Mouse (Mus musculus): ENCODE results near the gene Phf21a. TPM values are rescaled to one million over a fixed set of nuclear protein-coding genes. Genes with fewer than 3 reads are reported as not detected.
A peak's percentile ranks its signal among the peaks of the same experiment; 100 is the strongest.

The Phf21a gene
- polyA plus RNA-seq, 1 experiment from 2014 or later, result 8.9 TPM

- no peak for DNase-seq (ENCODE audit: low spot score)
Observed at GRCm38 (mm10) chr2:92291526-92291925, 198.6 kb downstream of the Phf21a start.

GRCm38 (mm10) chr2:92296402-92296801 lies 203.5 kb downstream of the Phf21a start:
- DNase-seq (ENCODE audit: low spot score), result peak; percentile 82

GRCm38 (mm10) chr2:92299896-92300295 lies 207.0 kb downstream of the Phf21a start:
- DNase-seq (ENCODE audit: low spot score), result no peak

GRCm38 (mm10) chr2:92301849-92302607 lies 209.1 kb downstream of the Phf21a start:
- DNase-seq (ENCODE audit: low spot score), result no peak

- DNase-seq (ENCODE audit: low spot score), result no peak
Observed at GRCm38 (mm10) chr2:92312542-92312941, 219.6 kb downstream of the Phf21a start.

DNA sequence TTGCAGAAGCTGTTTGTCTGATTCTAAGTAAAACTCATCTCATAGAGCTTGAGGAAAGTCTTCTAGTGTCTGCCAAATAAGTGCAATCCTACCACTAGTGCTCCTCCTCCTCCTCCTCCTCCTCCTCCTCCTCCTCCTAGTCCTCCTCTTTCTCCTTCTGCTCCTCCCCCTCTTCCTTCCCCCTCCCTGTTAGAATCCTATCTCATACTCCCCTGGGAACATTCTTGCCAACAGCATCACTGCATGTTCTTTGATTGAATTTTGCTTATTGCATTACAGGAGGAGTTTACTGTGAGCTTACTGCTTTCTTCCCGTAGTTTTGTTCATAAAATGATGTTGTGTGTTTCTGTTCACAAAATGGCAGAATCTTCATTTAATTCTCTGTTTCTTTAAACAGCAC lies 221.1 kb downstream of the Phf21a start:
- no peak for DNase-seq (ENCODE audit: low spot score)

DNA sequence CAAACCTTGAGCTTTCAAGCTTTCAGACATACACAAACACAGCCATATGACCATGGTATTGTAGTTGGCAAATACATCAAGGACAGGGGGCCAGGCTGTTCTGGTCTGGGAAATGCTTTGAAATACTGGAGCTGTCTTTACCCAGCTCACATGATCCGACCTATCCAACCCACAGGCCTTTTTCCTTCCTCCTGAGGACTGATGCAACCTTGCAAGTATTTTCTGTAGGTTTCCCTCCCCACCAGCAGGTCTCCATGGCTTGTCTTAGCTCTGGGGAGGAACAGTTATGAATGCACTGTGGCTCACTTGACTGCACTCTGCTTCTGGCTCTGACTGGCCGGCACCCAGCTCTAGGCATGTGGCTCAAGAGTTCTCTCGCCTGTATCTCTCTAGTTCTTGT lies 223.7 kb downstream of the Phf21a start:
- no peak for DNase-seq (ENCODE audit: low spot score)

DNA sequence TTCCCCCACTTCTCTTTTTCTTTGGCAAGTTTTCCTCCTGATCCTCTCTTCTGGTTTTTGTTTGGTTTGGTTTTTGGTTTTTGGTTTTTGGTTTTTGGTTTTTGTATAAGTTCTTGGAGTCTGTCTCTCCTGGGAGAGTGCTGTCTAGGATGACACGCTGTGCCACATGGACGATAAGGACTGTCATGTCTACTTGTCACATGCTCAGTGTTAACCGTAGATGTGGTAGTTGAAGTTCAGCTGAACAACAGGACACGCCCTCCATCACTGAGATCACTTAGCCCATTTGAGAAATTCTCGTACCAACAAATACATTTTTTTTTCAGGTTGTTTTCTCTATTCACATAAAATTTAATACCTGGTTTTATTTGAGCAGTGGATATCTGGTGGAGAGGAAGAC lies 224.3 kb downstream of the Phf21a start:
- DNase-seq (ENCODE audit: low spot score), result no peak

- peak; percentile 15 for DNase-seq (ENCODE audit: low spot score)
Observed at GRCm38 (mm10) chr2:92322669-92323068, 229.8 kb downstream of the Phf21a start.

GRCm38 (mm10) chr2:92325676-92326075 lies 232.8 kb downstream of the Phf21a start:
- no peak for DNase-seq (ENCODE audit: low spot score)

DNA sequence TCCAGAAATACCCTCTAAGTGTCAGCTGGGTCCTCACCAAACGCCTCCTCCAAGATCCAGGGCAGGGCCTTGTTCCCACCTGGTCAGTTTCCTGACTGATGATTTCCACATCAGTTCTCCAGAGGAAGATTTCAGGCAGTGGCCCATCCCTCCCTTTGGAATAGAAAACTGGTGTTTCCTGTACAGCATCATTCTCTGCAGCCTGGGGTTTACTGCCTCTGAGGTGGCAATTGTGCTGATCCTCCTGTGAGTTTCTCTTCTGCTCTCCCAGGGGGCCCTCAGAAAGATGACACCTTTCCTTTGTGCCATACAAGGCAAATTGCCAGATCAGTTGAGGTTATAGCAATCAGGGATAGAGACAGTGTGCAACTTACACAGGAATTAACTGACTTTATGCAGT lies 233.3 kb downstream of the Phf21a start:
- no peak for DNase-seq (ENCODE audit: low spot score)

DNA sequence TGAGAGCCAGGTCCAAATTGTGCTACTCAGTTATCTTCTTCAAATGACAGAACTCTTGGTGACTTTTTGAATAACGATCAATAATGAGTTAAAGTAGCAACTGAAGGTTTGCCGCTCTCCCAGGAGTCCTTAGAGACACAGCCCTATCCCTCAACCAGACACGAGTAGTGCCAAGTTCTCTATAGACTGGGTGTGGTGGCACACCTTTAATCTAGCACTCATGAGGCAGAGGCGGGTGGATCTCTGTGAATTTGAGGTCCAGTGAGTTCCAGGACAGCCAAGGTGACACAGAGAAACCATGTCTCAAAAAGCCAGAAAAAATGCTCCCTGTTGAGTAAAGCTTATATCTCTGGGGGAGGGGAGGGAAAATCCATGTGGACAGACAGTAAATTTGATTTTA lies 234.7 kb downstream of the Phf21a start:
- DNase-seq (ENCODE audit: low spot score), result no peak

DNA sequence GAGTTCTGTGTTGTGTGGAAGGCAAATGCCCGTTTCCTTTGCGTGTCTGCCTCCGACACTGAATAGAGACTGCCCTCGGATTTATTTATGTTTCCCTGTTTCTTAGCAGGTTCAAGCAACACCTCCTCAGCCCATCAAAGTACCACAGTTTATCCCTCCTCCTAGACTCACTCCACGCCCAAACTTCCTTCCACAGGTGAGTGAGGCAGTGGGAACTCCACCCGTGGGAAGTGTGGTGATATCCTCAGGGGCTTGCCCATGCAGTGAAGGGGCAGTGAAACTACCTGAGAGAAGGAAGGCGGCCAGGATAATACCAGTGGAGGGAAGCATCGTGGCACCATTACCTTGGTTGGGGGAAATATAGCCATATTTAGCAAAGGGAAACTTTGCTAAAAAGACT lies 235.3 kb downstream of the Phf21a start:
- no peak for DNase-seq (ENCODE audit: low spot score)

- peak; percentile 64 for DNase-seq (ENCODE audit: low spot score)
Observed at GRCm38 (mm10) chr2:92330840-92331239, 237.9 kb downstream of the Phf21a start.

GRCm38 (mm10) chr2:92331410-92331809 lies 238.5 kb downstream of the Phf21a start:
- no peak for DNase-seq (ENCODE audit: low spot score)

- DNase-seq (ENCODE audit: low spot score), result no peak
Observed at GRCm38 (mm10) chr2:92331871-92332270, 239.0 kb downstream of the Phf21a start.

DNA sequence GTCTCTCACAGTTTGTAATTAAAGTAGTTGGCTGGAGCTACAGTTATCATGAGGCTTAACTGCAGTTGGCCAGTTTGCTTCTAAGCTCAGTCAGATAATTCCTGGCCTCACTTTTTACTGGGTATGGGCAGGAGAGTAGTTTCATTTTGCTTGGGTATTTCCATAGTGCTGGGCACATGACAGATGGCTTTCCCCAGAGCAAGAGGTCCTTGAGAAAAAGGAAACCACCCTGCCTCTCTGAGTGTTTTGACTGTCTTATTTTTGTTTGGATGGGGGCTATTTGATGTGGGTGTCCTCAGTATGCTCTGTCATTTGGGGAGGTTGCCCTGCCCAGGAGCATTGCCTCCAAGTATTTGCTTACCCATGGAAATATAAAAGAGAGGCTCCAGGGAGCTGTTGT lies 249.5 kb downstream of the Phf21a start:
- no peak for DNase-seq (ENCODE audit: low spot score)

DNA sequence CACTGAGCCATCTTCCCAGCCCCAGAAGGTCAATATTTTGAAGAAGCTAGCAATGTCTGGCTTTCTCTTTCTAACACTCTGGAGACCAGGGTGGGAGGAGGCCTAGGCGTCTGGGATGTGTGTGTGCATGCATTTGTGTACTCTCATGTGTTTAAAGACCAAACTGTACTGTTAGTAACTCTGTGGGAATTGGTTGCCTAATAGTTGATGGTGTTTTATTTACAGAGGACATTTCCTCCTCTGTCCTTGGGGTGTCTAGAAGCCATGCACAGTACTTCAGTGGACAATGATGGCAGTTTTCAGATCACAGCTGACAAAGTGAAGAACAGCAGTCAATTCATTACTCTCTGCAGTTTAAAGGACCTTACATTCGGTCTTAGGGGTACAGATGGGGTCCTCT lies 254.3 kb downstream of the Phf21a start:
- DNase-seq (ENCODE audit: low spot score), result no peak

DNA sequence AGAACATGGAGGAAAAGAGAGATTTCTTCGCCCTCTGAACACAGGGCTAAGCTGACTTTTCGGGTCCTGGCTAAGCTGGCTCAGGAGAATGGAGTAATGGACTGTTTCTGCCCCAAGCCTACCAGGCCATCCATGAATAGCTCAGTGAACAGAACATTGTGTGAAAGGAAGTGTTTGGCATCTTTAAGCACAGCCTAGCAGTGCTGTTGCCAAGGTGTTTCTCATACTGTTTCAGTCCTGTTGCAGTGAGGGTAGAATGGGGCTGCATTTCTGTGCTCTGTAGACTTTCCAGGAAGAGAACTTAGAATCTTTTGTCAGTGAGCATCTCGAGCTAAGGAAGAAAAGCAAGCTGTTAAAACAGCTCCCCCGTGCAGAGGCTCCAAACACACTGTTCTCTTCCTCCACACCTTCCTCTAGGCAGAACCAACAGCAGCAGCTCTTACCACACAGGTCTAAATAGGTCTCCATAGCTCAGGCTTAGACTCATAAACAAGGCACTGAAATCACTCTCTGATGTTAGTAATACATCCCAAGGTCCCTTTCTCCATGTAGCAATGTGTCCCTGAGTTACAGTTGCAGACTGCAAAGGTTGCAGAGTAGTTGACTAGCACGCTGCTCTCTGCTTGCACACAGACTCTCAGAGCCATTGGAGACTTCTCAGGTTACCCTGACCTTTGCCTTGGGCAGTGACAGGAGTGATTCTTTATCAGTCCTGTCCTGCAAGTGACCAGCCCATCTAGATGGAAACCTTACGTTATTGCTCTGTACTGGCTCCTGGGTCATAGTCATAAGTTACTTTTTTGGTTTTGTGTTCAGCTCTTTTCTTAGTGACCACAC lies 256.9 kb downstream of the Phf21a start:
- DNase-seq (ENCODE audit: low spot score), result no peak

DNA sequence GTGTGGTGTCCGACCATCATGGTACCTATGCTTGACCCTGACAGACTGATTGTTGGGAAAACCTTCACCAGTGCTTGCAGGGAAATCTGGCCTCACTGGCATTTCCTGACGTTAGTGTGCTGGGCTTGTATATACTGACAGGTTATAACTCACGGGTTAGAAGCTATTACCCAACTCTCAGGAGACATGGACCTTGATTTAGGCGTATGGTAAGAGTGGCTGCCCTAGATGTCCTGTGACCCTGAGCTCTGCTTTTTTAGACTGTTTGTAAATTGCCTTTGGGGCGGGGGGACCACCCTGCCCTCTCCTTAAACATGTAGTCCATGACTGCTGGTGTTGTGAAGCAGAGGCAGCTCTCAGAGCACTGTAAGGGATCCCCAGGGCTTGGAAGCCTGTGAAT lies 257.8 kb downstream of the Phf21a start:
- no peak for DNase-seq (ENCODE audit: low spot score)

DNA sequence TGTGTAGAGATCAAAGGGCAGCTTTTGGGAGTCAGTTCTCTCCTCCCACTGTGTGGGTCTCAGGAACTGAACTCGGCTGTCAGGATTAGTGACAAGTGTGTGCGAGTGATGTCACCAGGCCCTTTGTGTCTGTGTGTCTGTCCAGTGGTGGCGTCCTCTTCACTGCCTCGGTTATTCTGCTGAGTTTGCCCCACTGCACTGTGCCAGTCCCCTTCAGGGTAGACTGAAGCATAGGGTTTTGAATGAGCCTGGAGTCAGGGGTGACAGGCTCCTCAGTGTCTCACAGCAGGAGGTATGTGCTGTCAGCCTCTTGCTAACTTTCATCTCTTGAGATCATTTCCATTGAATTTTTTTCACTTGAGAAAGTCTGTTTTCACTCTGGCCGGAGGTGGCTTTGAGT lies 260.5 kb downstream of the Phf21a start:
- DNase-seq (ENCODE audit: low spot score), result no peak

DNA sequence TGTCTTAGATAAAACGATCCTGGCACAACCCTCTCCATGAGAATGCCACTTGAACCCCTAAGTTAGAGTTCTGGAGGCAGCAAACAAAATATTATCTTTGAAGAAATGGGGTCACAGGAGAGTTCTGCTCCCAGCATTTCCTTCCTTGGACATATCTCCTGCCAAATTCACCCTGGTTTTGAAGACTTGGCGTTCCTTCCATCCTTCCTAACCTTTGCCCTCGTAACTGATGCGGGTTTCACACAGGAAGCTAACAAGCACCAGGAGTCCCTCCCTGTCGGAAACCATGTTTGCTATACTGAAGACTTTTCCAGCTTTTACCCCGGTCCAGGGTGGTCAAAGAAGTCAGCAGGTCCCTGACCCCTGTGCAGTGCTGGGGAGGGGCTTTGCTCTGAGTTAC lies 261.3 kb downstream of the Phf21a start:
- no peak for DNase-seq (ENCODE audit: low spot score)

DNA sequence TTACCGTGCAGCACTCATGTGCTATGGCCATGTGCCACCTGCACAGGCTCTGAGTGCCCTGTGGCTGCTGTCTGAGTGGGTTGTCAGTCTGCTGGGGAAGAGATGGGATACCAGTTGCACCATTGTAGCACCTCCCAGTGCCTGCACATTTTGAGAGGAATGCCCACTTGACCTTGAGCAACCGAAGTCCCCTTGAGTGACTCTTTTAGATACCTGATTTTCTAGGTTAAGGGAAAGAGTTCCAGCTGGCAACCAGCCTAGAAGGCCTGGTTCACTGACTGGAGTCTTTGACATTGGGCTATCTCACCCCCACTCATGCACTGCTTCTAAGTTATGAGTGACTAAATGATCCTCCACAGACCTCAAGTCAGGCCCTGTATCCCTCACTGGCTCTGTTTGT lies 266.4 kb downstream of the Phf21a start:
- DNase-seq (ENCODE audit: low spot score), result no peak
